Mouse (Mus musculus) cerebellum, adult 11 months (tissue): ENCODE data around the gene Fndc3c1.
"Not testable (repeated sequence)": the region's sequence is repeated elsewhere in the genome, so short reads cannot be mapped to it uniquely, and the experiment has no call there.

Experiments used
- DNase-seq: peaks from one replicate; pipeline ENCODE4 v3.0.0; 2022

The Fndc3c1 gene

DNA sequence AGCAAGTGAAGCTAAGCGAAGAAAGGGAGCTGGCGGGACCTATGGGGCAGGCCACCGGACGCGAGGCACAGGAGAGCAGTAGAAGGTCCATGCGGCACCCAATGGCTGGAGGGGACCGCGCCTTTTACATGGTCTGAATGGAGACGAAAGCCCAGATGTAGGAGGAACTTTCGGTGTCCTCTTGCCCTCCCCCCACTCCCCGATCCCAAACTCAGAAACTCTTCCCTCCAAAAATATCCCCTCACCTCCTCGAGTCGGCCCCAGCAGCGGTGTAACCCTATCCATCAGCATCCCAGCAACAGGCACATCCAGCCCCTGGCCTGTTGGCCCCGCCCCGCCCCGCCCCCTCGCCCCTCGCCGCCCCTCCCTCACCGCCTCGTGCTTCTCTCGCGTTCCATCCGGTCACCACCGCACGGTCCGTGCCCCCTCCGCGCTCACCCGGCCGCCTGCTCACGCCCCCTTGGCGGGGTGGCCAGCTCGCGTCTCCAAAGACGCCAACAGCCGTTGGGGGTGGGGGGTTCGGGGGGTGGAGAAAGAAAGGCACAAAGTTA, at the start of gene Fndc3c1:
TSS of gene Fndc3c1 (minus strand) at position 301 of the 551 bp plus-strand sequence.
- no peak for DNase-seq

DNA sequence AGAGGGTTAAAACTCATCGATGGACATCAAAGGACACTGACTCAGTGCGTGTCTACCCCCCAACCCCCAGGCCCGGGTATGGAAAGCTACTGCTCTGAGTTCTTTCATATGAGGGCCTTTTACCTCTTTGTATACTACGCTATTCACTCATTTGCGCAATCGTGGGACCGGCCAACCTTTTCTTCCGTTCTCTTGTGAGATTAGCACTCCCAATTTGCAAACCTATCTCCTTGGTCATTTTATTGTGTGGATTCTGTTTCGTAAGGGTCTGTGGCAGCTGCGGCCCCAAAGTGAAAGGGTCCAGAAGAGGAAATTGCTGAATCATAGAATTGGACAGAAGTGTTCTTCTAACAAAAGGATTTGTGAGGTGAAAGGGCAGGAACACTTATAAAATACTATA, 1.2 kb upstream of the Fndc3c1 start:
- DNase-seq, result no peak

DNA sequence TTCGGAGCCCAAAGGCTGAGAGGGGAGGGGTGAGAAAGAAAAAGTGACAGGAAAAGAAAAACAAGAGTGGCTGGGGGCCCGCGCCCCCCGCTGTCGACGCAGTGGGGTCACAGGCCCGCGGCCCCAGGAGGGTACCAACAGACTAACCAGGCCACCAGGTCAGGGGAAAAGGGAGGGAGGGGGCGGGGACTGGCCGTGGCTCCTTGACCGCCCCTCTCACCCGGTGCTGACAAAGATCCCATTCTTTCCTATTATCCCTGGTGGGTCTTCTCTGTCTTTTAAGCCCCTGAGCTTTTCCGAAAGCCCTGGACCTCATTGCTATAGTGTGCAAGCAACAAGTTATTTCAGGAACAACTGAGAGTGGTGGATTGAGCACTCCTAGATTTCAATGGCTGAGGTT, 470 bp upstream of the Fndc3c1 start:
- no peak for DNase-seq

DNA sequence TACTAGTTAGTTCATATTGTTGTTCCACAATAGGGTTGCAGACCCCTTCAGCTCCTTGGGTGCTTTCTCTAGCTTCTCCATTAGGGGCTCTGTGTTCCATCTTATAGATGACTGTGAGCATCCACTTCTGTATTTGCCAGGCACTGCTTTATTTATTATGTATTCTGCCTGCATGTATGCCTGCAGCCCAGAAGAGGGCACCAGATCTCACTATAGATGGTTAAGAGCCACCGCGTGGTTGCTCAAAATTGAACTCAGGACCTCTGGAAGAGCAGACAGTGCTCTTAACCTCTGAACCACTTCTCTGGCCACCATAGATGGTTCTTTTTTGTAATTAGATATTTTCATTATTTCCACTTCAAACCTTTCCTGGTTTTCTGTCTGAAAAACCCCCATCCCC, 5.3 kb downstream of the Fndc3c1 start:
- DNase-seq, result not testable (repeated sequence)

DNA sequence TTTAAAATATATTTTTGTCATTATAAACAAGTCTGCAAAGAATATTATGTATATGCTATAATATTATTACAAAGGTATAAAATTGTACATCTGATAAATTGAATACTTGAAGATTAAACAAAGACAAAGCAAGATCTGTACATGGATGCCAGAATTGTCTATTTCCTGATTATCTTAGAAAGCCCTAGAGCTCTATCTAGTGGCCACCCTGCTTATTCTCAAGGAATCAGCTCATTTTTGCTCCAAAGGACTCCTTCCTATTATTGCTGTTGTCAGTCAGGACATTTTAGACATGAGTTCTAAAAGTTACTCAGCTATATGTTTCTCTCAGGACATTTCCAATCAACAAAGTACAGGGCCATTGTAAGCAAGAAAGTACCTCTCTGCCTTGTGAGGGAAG, 99.9 kb downstream of the Fndc3c1 start:
- DNase-seq, result no peak

DNA sequence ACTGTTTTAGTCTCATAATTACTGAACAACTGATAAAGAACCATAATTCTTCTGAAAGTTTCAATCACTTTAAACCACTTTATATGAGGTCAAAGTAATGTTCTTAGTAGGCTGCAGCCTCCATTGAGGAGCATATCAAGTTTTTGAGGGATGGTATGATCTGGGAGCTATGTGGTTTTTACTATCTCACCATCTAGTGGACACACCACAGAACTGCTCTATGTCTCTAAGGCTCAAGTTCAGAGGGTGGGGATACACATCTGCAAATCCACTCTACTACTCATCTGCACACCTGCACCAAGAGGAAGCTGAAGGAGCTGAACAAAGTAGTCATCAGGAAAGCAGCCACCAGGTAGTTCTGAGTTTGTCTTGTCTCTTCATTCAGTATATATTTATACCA, 104.6 kb downstream of the Fndc3c1 start:
- no peak for DNase-seq
